Mouse (Mus musculus): ENCODE measurements around the gene Kntc1. TPM values are rescaled to one million over a fixed set of nuclear protein-coding genes. Genes with fewer than 3 reads are reported as not detected.

Gene Kntc1
- polyA plus RNA-seq, 1 experiment from 2014 or later, result 34.4 TPM

DNA sequence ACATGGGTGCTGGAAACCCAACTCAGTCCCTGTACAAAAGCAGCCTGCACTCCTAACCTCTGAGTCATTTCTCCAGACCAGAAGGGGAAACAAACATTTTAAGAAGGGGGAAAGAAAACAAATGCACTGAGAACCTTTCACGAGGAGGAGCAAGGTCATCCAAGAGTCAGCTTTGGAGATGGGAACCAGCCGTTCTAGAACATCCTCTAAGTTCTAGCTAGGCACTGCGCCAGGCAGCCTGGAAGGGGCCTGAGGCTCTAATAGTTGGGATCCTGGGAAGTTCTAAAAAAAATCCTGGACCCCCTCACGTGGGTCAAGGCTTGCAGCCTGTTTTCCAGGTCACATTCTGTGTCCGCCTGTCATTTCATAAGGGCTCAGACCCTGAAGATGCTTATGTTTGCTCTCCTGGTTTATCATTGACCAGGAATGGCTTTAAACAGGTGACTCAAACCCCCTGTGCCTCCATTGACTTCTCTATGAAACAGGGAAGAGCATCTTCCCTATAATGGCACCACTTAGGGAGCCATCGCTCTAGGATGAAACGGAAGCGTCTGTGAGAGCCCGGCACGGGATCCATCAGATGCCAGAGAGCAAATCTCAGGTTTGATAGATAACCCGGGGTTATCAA, 104.5 kb downstream of the Kntc1 start:
- 86% methylated on average over 11 of the region's 11 CpGs for WGBS
- Histone ChIP-seq H3K36me3 (no peaks in the 10 kb centered on the region), H3K27ac (no peak overlapping the region), H3K9ac (no peak overlapping the region), H3K4me1 (peaks cover 1% of the 10 kb centered on the region), H3K9me3 (no peaks in the 10 kb centered on the region), H3K27me3 (no peaks in the 10 kb centered on the region), H3K4me2 (replicated peaks) (no peak overlapping the region), H3K4me3 (no peak overlapping the region)
- ATAC-seq (ENCODE audit: low FRiP score, low read depth), result no peak

GRCm38 (mm10) chr5:123854511-123854910, 105.0 kb downstream of the Kntc1 start:
- ATAC-seq (ENCODE audit: low FRiP score, low read depth), result no peak
- no peaks in the 10 kb centered on the region for H3K9me3 ChIP-seq
- WGBS, result 85% methylated on average over 9 of the region's 9 CpGs
- H3K4me2 ChIP-seq (replicated peaks), result no peak overlapping the region
- H3K4me1 ChIP-seq, result peaks cover 4% of the 10 kb centered on the region
- H3K36me3 ChIP-seq, result no peaks in the 10 kb centered on the region
- H3K27ac ChIP-seq, result no peak overlapping the region
- no peak overlapping the region for H3K9ac ChIP-seq
- no peaks in the 10 kb centered on the region for H3K27me3 ChIP-seq
- H3K4me3 ChIP-seq, result no peak overlapping the region

GRCm38 (mm10) chr5:123858798-123859197, 109.3 kb downstream of the Kntc1 start:
- H3K4me2 ChIP-seq (replicated peaks), result no peak overlapping the region
- ATAC-seq (ENCODE audit: low FRiP score, low read depth), result no peak
- H3K9me3 ChIP-seq, result no peaks in the 10 kb centered on the region
- no peak overlapping the region for H3K27ac ChIP-seq
- no peaks in the 10 kb centered on the region for H3K27me3 ChIP-seq
- 70% methylated on average over 11 of the region's 11 CpGs for WGBS
- no peak overlapping the region for H3K4me3 ChIP-seq
- no peaks in the 10 kb centered on the region for H3K36me3 ChIP-seq
- no peak overlapping the region for H3K9ac ChIP-seq
- peaks cover 4% of the 10 kb centered on the region for H3K4me1 ChIP-seq

DNA sequence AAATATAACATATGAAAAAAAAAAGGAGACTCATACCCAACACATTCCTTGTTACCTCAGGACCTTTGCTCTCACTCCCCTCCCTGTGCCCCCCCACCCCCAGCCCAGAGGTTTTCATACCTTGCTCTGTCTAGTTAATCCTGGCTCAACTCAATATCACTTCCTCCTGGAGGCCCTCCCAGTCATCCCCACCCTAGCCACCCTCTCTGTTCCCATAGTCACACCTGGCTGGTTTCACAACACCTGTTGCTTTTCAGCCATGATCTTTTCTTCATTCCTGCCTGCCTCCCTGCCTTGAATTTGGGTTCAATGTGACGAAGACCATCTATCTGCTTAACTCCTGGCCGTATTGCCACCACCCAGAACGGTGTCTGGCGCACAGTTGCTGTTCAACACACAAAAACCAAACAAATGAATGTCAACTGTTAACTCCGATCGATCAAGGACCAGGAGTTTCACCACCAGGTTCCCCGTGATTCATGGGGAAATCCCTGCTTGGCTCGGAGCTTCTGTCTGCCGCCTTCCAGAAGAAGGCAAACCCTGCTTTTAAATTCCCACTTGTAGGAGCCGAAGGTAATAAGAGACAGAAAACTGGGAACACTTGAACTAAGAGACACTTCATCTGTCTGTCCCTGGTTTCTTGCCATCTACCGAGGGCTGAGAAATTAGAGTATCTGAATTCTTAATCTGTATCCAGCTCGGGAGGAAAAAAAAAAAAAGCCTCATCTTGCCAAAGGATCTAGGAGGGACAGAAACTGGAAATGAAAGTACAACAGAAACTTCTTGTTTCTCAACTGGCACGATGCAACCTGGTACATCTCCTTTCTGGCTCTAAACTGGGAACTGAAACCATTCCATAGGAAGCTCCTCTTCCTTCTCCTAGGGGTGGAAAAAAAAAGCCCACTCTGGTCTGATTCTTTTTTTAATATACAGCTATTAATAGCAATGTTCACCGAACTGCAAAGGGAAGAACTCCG, 113.1 kb downstream of the Kntc1 start:
- Histone ChIP-seq H3K4me2 (replicated peaks) (no peak overlapping the region), H3K27me3 (no peaks in the 10 kb centered on the region), H3K36me3 (no peaks in the 10 kb centered on the region), H3K9ac (no peak overlapping the region), H3K4me1 (peaks cover 4% of the 10 kb centered on the region), H3K27ac (0 out of 2 replicates have a peak overlapping the region, but pooled peaks have one; percentile 1), H3K4me3 (no peak overlapping the region), H3K9me3 (no peaks in the 10 kb centered on the region)
- WGBS, result 76% methylated on average over 15 of the region's 15 CpGs
- no peak for ATAC-seq (ENCODE audit: low FRiP score, low read depth)

DNA sequence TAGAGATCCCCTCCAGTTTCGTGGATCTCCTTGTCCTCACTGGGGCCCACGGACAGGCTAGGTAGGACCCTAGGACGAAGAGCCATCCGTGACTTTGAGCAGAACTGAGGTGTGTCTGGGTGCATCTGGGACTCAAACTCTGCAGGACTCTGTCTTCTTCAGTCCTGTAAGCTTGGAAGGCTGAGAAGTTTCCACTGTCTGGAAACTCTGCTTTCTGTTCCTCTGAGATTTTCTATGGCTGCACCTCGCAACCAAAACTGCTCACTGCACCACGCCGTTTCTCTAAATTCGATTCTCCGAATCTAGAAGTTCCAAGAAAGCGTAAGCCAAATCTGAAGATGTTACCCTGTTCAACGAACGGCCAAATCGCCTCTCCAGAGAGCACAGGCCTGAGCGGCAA, 114.4 kb downstream of the Kntc1 start:
- H3K27me3 ChIP-seq, result no peaks in the 10 kb centered on the region
- H3K27ac ChIP-seq, result no peak overlapping the region
- H3K4me2 ChIP-seq (replicated peaks), result no peak overlapping the region
- 84% methylated on average over 14 of the region's 14 CpGs for WGBS
- ATAC-seq (ENCODE audit: low FRiP score, low read depth), result no peak
- H3K36me3 ChIP-seq, result no peaks in the 10 kb centered on the region
- H3K4me1 ChIP-seq, result peaks cover 4% of the 10 kb centered on the region
- H3K4me3 ChIP-seq, result no peak overlapping the region
- no peaks in the 10 kb centered on the region for H3K9me3 ChIP-seq
- no peak overlapping the region for H3K9ac ChIP-seq

DNA sequence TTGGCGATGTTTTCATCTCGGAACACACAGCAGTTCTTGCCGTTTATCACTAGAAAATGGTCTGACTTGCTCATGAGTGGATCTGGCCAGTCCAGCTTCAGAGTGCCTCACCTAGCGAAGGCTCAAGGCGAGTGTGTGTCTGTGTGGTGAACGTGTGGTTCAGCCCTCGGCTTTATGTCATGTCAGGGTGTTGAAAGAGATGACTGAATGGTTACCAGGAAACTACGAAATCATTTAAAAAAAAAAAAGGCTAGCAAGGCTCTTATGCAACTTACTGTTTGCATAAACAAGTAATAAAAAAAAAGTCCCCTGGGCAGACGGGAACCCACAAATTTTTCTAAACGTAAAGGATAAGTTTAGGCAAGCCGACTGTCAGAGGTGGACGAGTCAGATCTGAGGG, 115.8 kb downstream of the Kntc1 start, which contains the start of gene Hcar2:
Gene Hcar2, minus strand, starts transcription at position 135 of the 400 bp plus-strand sequence.
- H3K4me3 ChIP-seq, result no peak within 1 kb of the TSS
- no peak within 1 kb of the TSS for H3K9ac ChIP-seq
- 75% methylated on average over 12 of the region's 12 CpGs for WGBS
- H3K4me1 ChIP-seq, result no peaks in the 10 kb centered on the region; the same call in 1 of the 2 replicates
- no peaks in the 10 kb centered on the region for H3K9me3 ChIP-seq
- ATAC-seq (ENCODE audit: low FRiP score, low read depth), result no peak
- no peaks in the 10 kb centered on the region for H3K36me3 ChIP-seq
- H3K27ac ChIP-seq, result no peak within 1 kb of the TSS
- H3K27me3 ChIP-seq, result no peaks in the 10 kb centered on the region
- no peak within 1 kb of the TSS for H3K4me2 ChIP-seq (replicated peaks)

GRCm38 (mm10) chr5:123866457-123866856, 116.9 kb downstream of the Kntc1 start:
- no peak for ATAC-seq (ENCODE audit: low FRiP score, low read depth)
- no peak overlapping the region for H3K4me2 ChIP-seq (replicated peaks)
- H3K27me3 ChIP-seq, result no peaks in the 10 kb centered on the region
- H3K4me3 ChIP-seq, result no peak overlapping the region
- H3K36me3 ChIP-seq, result no peaks in the 10 kb centered on the region
- 81% methylated on average over 4 of the region's 4 CpGs for whole genome bisulfite sequencing
- H3K27ac ChIP-seq, result no peak overlapping the region
- H3K4me1 ChIP-seq, result no peaks in the 10 kb centered on the region; the same call in 1 of the 2 replicates
- no peak overlapping the region for H3K9ac ChIP-seq
- H3K9me3 ChIP-seq, result no peaks in the 10 kb centered on the region

GRCm38 (mm10) chr5:123869615-123870014, 120.1 kb downstream of the Kntc1 start:
- Histone ChIP-seq H3K9ac (no peak overlapping the region), H3K27me3 (no peaks in the 10 kb centered on the region), H3K4me1 (no peaks in the 10 kb centered on the region), H3K4me3 (no peak overlapping the region), H3K27ac (no peak overlapping the region), H3K36me3 (no peaks in the 10 kb centered on the region), H3K4me2 (replicated peaks) (no peak overlapping the region), H3K9me3 (no peaks in the 10 kb centered on the region)
- ATAC-seq (ENCODE audit: low FRiP score, low read depth), result no peak
- 72% methylated on average over 4 of the region's 4 CpGs for WGBS

Other genes with a start within 250 kb of the Kntc1 start
- 0.50 and 1.4 TPM in 2 replicates for gene B3gnt4, start 239.3 kb upstream of the Kntc1 start, polyA plus RNA-seq (2015; fragmentation: Nextera tagmentation; extraction: Ambion mirVana)
- gene Diablo, start 225.5 kb upstream of the Kntc1 start, polyA plus RNA-seq (2015; fragmentation: Nextera tagmentation; extraction: Ambion mirVana), result 115 and 118 TPM in 2 replicates
- 0.45 TPM in 1 of 2 replicates, not detected in the other for gene Gm49027, start 224.2 kb upstream of the Kntc1 start, polyA plus RNA-seq (2015; fragmentation: Nextera tagmentation; extraction: Ambion mirVana)
- 27.3 and 27.4 TPM in 2 replicates for gene Vps33a, start 176.7 kb upstream of the Kntc1 start, polyA plus RNA-seq (2015; fragmentation: Nextera tagmentation; extraction: Ambion mirVana)
- gene Clip1, start 65.1 kb upstream of the Kntc1 start, polyA plus RNA-seq (2015; fragmentation: Nextera tagmentation; extraction: Ambion mirVana), result 45.1 and 49.0 TPM in 2 replicates
- gene Zcchc8, start 28.6 kb upstream of the Kntc1 start, polyA plus RNA-seq (2015; fragmentation: Nextera tagmentation; extraction: Ambion mirVana), result 89.6 and 93.4 TPM in 2 replicates
- gene Rsrc2, start 302 bp upstream of the Kntc1 start, polyA plus RNA-seq (2015; fragmentation: Nextera tagmentation; extraction: Ambion mirVana), result 149 and 160 TPM in 2 replicates
- 0.19 and 0.64 TPM in 2 replicates for gene Hcar2, start 115.8 kb downstream of the Kntc1 start, polyA plus RNA-seq (2015; fragmentation: Nextera tagmentation; extraction: Ambion mirVana)
- 0.17 and 0.24 TPM in 2 replicates for gene Hcar1, start 130.3 kb downstream of the Kntc1 start, polyA plus RNA-seq (2015; fragmentation: Nextera tagmentation; extraction: Ambion mirVana)
- 165 and 167 TPM in 2 replicates for gene Denr, start 157.5 kb downstream of the Kntc1 start, polyA plus RNA-seq (2015; fragmentation: Nextera tagmentation; extraction: Ambion mirVana)
- gene Gm43518, start 177.7 kb downstream of the Kntc1 start, polyA plus RNA-seq (2015; fragmentation: Nextera tagmentation; extraction: Ambion mirVana), result 4.1 and 5.5 TPM in 2 replicates
- 7.0 and 7.4 TPM in 2 replicates for gene Ccdc62, start 181.0 kb downstream of the Kntc1 start, polyA plus RNA-seq (2015; fragmentation: Nextera tagmentation; extraction: Ambion mirVana)
- 8.6 and 8.8 TPM in 2 replicates for gene Hip1r, start 223.9 kb downstream of the Kntc1 start, polyA plus RNA-seq (2015; fragmentation: Nextera tagmentation; extraction: Ambion mirVana)